Mouse (Mus musculus): ENCODE data around the gene Slc5a2.

Gene Slc5a2

DNA sequence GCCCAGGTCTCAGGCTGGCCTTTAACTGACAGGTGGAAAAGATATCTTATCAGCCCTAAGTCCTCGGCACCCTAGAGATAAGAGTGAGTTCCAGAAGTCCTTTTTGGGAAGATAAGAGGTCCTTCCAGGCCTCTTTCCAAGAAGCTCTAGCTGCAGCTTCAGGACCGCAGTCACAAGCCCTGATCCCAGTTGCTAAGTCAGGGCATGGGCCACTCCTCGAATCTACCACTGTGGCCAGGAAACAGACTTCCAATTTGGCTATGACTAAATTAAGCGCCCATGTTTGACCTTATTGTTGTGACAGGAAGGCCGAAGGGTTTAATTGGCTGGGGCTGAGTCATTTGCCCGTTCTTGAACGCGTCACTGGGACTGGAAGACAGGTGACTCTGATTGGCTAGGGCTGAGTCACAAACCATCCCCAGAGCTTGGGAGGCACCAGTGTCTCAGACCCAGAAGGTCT, 44.8 kb downstream of the Slc5a2 start:
- CTCF ChIA-PET = no interaction called here
- POLR2A ChIA-PET = interaction anchor here in 1 of 4 experiments (0.5 kb wide), 1 partner anchor 48 kb away, joined by 4 read pairs; no protein-coding TSS in a partner anchor

DNA sequence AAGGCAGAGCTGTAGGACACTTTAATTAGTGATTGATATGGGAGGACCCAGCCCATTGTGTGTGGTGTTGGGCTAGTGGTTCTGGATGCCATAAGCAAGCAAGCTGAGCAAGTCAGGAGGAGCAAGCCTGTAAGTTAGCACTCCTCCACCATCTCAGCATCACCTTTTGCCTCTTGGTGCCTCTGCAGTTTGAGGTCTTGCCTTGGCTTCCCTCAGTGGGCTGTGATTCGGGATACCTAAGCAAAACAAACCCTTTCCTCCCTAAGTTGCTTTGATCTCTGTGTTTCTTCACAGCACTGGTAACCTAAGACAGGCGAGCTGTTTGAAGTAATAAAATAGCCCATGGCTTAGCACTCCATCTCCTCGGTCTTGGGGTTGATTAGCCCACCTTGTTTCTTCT, 45.8 kb downstream of the Slc5a2 start:
- CTCF ChIA-PET = no interaction called here

DNA sequence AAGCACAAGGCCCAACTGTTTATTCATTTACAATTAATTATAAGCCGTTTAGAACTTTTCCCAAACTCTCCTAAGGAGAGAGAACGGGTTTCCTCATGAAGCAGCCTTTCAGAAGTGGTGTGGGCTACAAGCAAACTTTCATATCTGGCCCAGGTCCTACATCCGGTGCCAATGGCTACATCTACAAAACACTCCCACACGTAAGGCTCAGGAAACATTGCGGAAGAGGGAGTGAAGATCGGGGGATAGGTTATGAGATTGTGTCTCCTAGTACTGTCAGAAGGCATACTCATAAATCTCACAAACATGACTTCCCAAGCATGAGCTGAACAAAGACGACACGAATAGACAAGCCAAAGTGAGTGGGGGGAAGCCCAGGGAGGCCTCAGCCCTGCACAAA, 46.4 kb downstream of the Slc5a2 start:
- ChIA-PET CTCF (no interaction called here), POLR2A (interaction anchor here in 1 of 4 experiments (1.4 to 1.5 kb wide), 2 partner anchors 10 to 33 kb away, joined by 3 to 4 read pairs; no protein-coding TSS in a partner anchor)

More for the DNA sequence above, 45.8 kb downstream of the Slc5a2 start:
- POLR2A ChIA-PET = interaction anchor here in 1 of 4 experiments (1.4 to 1.5 kb wide), 2 partner anchors 11 to 34 kb away, joined by 3 to 4 read pairs; no protein-coding TSS in a partner anchor

DNA sequence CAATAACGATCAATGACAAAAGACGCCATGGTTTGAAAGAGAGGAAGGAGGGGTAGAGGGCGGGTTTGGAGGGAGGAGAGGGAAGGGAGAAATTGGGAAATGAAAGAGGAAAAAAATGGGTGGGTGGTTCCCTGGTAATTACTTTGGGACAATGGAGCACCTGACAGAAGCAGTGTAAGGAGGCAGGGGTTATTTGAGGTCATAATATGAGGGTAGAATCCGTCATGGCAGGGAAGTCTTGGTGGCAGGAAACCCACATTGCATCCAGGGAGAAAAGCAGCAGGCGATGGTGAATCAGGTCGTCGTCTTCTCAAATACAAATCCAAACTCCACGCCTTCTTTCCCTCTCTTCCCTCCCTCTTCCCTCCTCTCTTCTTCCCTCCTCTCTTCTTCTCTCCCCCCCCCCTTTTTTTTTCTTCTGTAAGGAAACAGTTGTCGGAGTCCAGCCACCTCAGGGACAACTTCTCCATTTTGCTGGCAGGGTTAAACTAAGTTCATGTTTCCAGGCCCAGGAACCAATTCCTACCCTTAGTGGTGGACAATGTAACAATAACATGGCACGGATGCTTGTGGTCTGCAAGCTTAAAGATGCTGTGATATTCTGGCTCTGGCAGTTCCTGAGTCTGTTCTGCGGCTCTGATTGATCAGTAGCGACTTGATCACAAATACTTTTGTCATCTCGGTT, 47.1 kb downstream of the Slc5a2 start:
- ChIA-PET POLR2A (interaction anchor here in 1 of 4 experiments (1.2 to 1.4 kb wide), 2 partner anchors 9 to 149 kb away, joined by 4 read pairs; partner anchors contain the start of gene Tial1), CTCF (interaction anchor here in 2 of 4 experiments (1.2 to 1.8 kb wide), 2 partner anchors 32 kb away, joined by 3 to 7 read pairs; no protein-coding TSS in a partner anchor)

DNA sequence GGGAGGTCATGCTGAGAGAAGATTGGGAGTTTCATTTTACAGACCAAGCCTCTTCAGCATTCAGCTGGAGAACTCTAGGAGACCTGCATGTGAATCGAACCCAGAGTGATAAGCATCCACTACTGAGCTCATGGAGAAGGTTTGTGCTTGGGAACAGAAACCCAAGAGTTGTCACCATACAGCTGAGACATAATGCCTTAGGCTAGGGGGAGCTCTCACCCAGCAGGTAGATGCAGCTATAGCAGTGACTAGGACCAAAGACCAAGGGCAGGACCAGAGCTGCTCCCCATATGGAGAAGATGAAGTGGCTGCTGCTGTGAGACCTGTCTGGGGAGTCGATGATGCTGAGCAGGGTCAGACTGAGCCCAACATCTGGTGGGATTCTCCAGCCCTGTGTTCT, 48.1 kb downstream of the Slc5a2 start:
- CTCF ChIA-PET = interaction anchor here in 3 of 4 experiments (0.9 to 1.8 kb wide), 4 partner anchors 30 to 44 kb away, joined by 3 to 7 read pairs (median 4); no protein-coding TSS in a partner anchor
- POLR2A ChIA-PET = interaction anchor here in 2 of 4 experiments (0.7 to 1.3 kb wide), 4 partner anchors 24 to 148 kb away, joined by 3 to 4 read pairs (median 4); partner anchors contain the start of gene Tial1 (in 1 of the 2)

DNA sequence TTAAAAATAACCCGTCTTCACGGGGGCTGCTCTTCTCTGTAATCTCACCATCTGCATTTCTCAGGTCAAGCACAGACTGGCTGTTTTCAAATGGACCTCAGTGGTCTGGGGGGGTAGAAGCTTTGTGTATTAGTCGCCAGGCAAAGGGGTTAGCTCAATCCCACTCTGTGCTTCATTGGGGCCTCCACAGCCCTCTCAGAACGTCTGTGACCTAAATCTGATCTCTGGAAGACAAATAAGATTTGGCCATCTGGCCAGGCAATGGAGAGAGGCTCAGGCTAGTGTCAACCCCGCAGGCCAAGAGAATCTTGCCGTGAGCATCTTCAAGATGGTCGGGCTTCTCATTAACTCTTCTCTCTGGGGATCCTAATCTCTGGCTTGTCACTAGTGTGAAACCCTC, 49.0 kb downstream of the Slc5a2 start:
- ChIA-PET POLR2A (interaction anchor here in 1 of 4 experiments (1.3 kb wide), 1 partner anchor 44 kb away, joined by 4 read pairs; no protein-coding TSS in a partner anchor), CTCF (interaction anchor here in 1 of 4 experiments (1.0 kb wide), 1 partner anchor 30 kb away, joined by 3 read pairs; no protein-coding TSS in a partner anchor)

DNA sequence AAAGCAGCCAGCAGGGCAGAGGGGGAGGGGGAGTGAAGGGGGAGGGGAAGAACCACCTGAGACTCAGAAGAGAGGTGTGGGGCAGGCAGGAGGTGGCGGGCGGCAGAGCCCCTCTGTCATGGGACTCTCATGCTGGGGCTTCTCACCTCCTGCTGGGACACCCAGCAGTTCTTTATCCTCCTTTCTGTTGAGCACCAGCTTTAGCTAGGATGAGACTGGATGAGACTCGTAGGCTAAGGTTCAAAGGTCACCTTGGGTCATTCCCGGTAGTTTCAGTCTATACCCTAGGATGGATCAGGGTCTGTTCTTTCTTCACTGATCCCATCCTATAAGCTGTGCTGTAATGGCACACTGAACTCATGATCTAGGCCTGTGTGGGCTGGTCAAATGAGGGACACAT, 51.6 kb downstream of the Slc5a2 start:
- CTCF ChIA-PET = interaction anchor here in 1 of 4 experiments (0.6 to 0.7 kb wide), 2 partner anchors 76 to 485 kb away, joined by 3 to 8 read pairs; no protein-coding TSS in a partner anchor
- POLR2A ChIA-PET = interaction anchor here in 1 of 4 experiments (0.6 to 1.1 kb wide), 5 partner anchors 28 to 1464 kb away, joined by 3 to 8 read pairs (median 3); no protein-coding TSS in a partner anchor

DNA sequence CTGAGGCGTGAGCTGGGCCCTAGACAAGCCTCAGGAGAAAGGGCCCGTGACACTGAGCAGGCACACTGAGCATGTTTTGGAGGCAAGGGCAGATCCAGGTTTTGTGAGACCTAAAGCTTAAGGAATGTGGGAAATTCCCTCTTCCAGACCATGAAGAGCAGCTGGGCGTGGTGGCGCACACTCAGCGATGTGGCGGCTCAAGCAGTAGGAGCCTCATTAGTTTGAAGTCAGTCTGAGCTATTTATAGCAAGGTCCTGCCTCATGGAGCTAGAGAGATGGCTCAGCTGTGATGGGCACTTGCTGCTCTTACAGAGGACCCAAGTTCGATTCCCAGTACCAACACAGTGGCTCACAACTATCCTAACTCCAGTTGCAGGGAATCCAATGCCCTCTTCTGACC, 53.7 kb downstream of the Slc5a2 start:
- ChIA-PET POLR2A (interaction anchor here in 3 of 4 experiments (0.6 to 2.1 kb wide), 7 partner anchors 10 to 43 kb away, joined by 3 to 7 read pairs (median 3); no protein-coding TSS in a partner anchor), CTCF (interaction anchor here in 2 of 4 experiments (1.1 to 1.9 kb wide), 2 partner anchors 26 to 43 kb away, joined by 3 to 9 read pairs; no protein-coding TSS in a partner anchor)

DNA sequence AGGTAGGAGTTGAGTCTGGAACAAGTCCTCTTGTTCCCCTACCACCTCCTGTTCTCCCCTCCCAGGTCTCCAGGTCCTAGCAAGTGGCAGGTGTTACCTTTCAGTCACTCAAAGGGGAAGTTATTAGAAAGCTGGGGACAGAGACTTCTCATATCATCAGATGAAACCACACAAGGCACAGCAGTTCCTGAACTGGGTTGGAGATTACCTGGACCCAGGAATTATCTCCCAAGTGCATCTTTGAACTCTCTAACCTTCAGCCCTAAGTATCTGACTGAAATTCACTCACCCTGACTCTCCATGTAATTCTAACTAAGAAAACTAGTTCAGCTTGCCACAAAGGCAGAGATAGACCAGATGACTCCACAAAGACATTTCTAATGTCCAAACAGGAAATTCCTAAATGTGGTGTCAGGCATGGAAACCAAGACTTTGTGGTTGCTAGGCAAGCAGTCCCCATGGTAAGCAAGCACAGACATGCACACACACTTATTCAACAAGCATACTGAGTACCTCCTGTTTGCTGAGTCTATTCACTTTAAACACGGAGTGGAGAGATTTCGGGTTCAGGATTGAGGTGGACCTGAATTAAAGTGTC, 54.9 kb downstream of the Slc5a2 start:
- ChIA-PET CTCF (interaction anchor here in 1 of 4 experiments (1.9 kb wide), 1 partner anchor 25 kb away, joined by 9 read pairs; no protein-coding TSS in a partner anchor), POLR2A (interaction anchor here in 1 of 4 experiments (0.5 to 2.1 kb wide), 5 partner anchors 24 to 1788 kb away, joined by 3 to 7 read pairs (median 3); no protein-coding TSS in a partner anchor)

DNA sequence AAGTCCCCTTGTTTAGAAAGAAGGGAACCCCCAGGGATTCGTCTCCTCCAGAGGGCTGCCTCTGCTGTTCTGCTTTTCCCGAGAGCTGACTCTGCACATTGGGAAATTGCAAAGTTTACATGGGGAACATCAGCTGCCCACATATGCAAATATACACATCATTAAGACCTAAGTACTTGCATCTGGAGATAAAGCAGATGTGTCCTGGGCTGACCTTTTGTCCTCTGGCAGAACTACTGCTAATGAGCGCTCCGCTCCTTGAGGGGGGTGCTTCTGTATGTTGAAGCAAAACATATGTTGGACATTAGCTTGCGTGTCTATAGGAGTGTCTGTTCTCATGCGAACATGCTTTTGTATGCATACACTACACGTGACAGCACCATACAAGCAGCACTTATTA, 55.8 kb downstream of the Slc5a2 start:
- POLR2A ChIA-PET = interaction anchor here in 2 of 4 experiments (0.5 to 1.2 kb wide), 4 partner anchors 9 to 44 kb away, joined by 3 to 4 read pairs (median 4); partner anchors contain the start of gene BC017158 (in 1 of the 2)
- CTCF ChIA-PET = interaction anchor here in 1 of 4 experiments (0.6 kb wide), 1 partner anchor 1707 kb away, joined by 4 read pairs; no protein-coding TSS in a partner anchor
